Mouse (Mus musculus) CH12.LX (cell line): ENCODE data around the gene Pcbp4.

ENCODE experiments used
- CTCF ChIP-seq, 2 experiments: IDR thresholded peaks in 1 of 2; conservative IDR thresholded peaks in 1 of 2; 2 replicates each; pipeline ENCODE4 v1.5.1; 2011 to 2012; ENCODE audit warnings: low read depth in 2 of 2, low read length in 2 of 2, improper control_type of control experiment in 1 of 2, inconsistent platforms in 1 of 2, mild to moderate bottlenecking in 1 of 2, moderate library complexity in 1 of 2
- EP300 ChIP-seq: IDR thresholded peaks from 2 replicates; pipeline ENCODE4 v1.6.1; 2011; ENCODE audit warnings: low read length, improper control_type of control experiment
- MXI1 ChIP-seq: IDR thresholded peaks from 2 replicates; pipeline ENCODE4 v1.6.1; 2011; ENCODE audit warnings: mild to moderate bottlenecking, low read depth, low read length, improper control_type of control experiment
- USF2 ChIP-seq: conservative IDR thresholded peaks from 2 replicates; pipeline ENCODE4 v1.6.1; 2011; ENCODE audit warnings: low read depth, low read length, improper control_type of control experiment
- ZC3H11A ChIP-seq: IDR thresholded peaks from 2 replicates; pipeline ENCODE4 v1.6.1; 2012; ENCODE audit warnings: low read depth, mild to moderate bottlenecking, inconsistent platforms, low read length, improper control_type of control experiment

DNA sequence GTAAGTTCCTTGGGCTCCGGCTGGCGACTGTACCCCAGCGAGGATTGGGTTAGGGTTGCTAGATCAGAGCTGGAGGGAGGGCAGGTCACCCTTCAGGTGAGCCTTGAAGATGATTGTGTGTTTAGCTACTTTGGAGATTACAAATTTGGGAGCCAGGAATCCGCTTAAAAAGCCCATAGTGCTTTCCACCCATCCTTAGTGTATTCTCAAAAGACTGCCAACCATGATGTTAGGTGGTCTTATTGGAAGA is 23.2 kb upstream of the Pcbp4 start:
- no peak for TF ChIP-seq ZC3H11A
- no peak for TF ChIP-seq MXI1
- no peak for TF ChIP-seq EP300
- TF ChIP-seq CTCF (conservative IDR thresholded peaks at IDR 0.05 in 1 of 2, IDR thresholded peaks at IDR 0.05 in 1 of 2; ENCODE audit: low read depth in 2 of 2, low read length in 2 of 2) = no peak
- no peak for TF ChIP-seq USF2
